Comparison of ENCODE assay signal across 15 mouse cellular contexts in genomic region chr17:46611316-46611715, GRCm38 (mm10).
"Had no signal": no experiment of that assay in that cellular context is flagged by ENCODE, and none has a peak within 500 bp of the region (broad histone marks: within the 10 kb centered on the region; RNA-seq: fewer than 3 reads in every experiment).

No protein-coding gene starts in this region.

- H3K27ac ChIP-seq: hindbrain, postnatal 0 days; layer of hippocampus, adult 2 months; liver, embryonic 15.5 days; midbrain, embryonic 10.5 days; neural tube, embryonic 12.5 days had no signal

- H3K36me3 ChIP-seq: liver, embryonic 15.5 days; neural tube, embryonic 12.5 days; stomach, embryonic 15.5 days had no signal

- H3K9ac ChIP-seq: liver, embryonic 15.5 days; neural tube, embryonic 12.5 days; stomach, embryonic 15.5 days had no signal

- ATAC-seq: hindbrain, postnatal 0 days had no signal

- H3K9me3 ChIP-seq: liver, embryonic 15.5 days; midbrain, embryonic 10.5 days; neural tube, embryonic 12.5 days; stomach, embryonic 15.5 days had no signal

- H3K4me2 ChIP-seq: liver, embryonic 11.5 days; liver, embryonic 15.5 days; neural tube, embryonic 12.5 days; stomach, embryonic 15.5 days had no signal

- H3K27me3 ChIP-seq: liver, embryonic 15.5 days; neural tube, embryonic 12.5 days; stomach, embryonic 15.5 days had no signal

- H3K4me3 ChIP-seq: layer of hippocampus, adult 2 months; liver, embryonic 15.5 days; midbrain, embryonic 10.5 days; neural tube, embryonic 12.5 days; stomach, embryonic 15.5 days had no signal

- DNase-seq: kidney, adult 11 months; kidney, adult 9 months; lung, postnatal 36 days; midbrain, embryonic 14.5 days; retina, postnatal 1 day; right cerebral cortex, postnatal 4 days; spleen, adult 18-20 months; thymus, postnatal 4 days had no signal
